Mouse (Mus musculus) MEL (cell line): ENCODE data around the gene Olfr1329. TPM values are rescaled to one million over a fixed set of nuclear protein-coding genes. Genes with fewer than 3 reads are reported as not detected.
"Not testable (repeated sequence)": the region's sequence is repeated elsewhere in the genome, so short reads cannot be mapped to it uniquely, and the experiment has no call there.

ENCODE experiments used
- DNase-seq: peaks from one replicate; pipeline ENCODE4 v3.0.0; 2011; ENCODE audit warnings: low read depth, low spot score
- H3K27ac ChIP-seq: 2 replicates; pipeline ENCODE4 v1.5.1; 2012; ENCODE audit warnings: low read depth, mild to moderate bottlenecking, control low read depth, low read length, moderate library complexity; ENCODE audit not compliant: control insufficient read depth
- H3K27me3 ChIP-seq, 2 experiments: fragments of 150-350 bp in 1 of 2; sonication (generic) in 1 of 2; 2 replicates each; pipeline ENCODE4 v1.6.1; 2012; ENCODE audit warnings: low read length in 2 of 2, mild to moderate bottlenecking in 2 of 2, improper control_type of control experiment in 1 of 2, moderate library complexity in 1 of 2; ENCODE audit not compliant: insufficient read depth in 2 of 2, control insufficient read depth in 1 of 2
- H3K36me3 ChIP-seq, 2 experiments: 2 replicates each; pipeline ENCODE4 v1.6.1; 2012 to 2014; ENCODE audit warnings: low read length in 2 of 2, improper control_type of control experiment in 1 of 2, inconsistent platforms in 1 of 2, mild to moderate bottlenecking in 1 of 2; ENCODE audit not compliant: insufficient read depth in 2 of 2, control insufficient read depth in 1 of 2
- H3K4me1 ChIP-seq, 2 experiments: fragments of 150-350 bp in 1 of 2; sonication (generic) in 1 of 2; 2 replicates each; pipeline ENCODE4 v1.6.1; 2012; ENCODE audit warnings: low read length in 2 of 2, improper control_type of control experiment in 1 of 2, mild to moderate bottlenecking in 1 of 2; ENCODE audit not compliant: insufficient read depth in 2 of 2, control insufficient read depth in 1 of 2
- H3K4me3 ChIP-seq, 2 experiments: fragments of 150-350 bp in 1 of 2; sonication (generic) in 1 of 2; 2 replicates each; pipeline ENCODE4 v1.5.1; 2012; ENCODE audit warnings: low read depth in 2 of 2, low read length in 2 of 2, mild to moderate bottlenecking in 2 of 2, moderate library complexity in 2 of 2, control low read depth in 1 of 2, improper control_type of control experiment in 1 of 2; ENCODE audit not compliant: control insufficient read depth in 1 of 2, insufficient read depth in 1 of 2
- H3K79me2 ChIP-seq: 2 replicates; pipeline ENCODE4 v1.6.1; 2012; ENCODE audit warnings: mild to moderate bottlenecking, low read length, moderate library complexity; ENCODE audit not compliant: control insufficient read depth, poor library complexity, insufficient read depth
- H3K9ac ChIP-seq: 2 replicates; pipeline ENCODE4 v1.6.1; 2012; ENCODE audit warnings: low read depth, mild to moderate bottlenecking, control low read depth, low read length, moderate library complexity; ENCODE audit not compliant: control insufficient read depth, poor library complexity, severe bottlenecking
- H3K9me3 ChIP-seq: fragments of 150-350 bp; sonication (generic); replicated peaks from 2 replicates; pipeline ENCODE4 v1.6.1; 2012; ENCODE audit warnings: mild to moderate bottlenecking, low read length, improper control_type of control experiment, moderate library complexity; ENCODE audit not compliant: insufficient read depth
- ELF1 ChIP-seq: IDR thresholded peaks from 2 replicates; pipeline ENCODE4 v1.6.1; 2014; ENCODE audit warnings: low read depth, mild to moderate bottlenecking, inconsistent platforms, low read length, improper control_type of control experiment, moderate library complexity
- ETS1 ChIP-seq: IDR thresholded peaks from 2 replicates; pipeline ENCODE4 v1.6.1; 2012; ENCODE audit warnings: low read depth, mild to moderate bottlenecking, inconsistent platforms, low read length, improper control_type of control experiment, moderate library complexity
- MAFK ChIP-seq: IDR thresholded peaks from 2 replicates; pipeline ENCODE4 v1.6.1; 2011; ENCODE audit warnings: low read depth, mild to moderate bottlenecking, low read length, improper control_type of control experiment, borderline replicate concordance
- MAX ChIP-seq: IDR thresholded peaks from 2 replicates; pipeline ENCODE4 v1.6.1; 2011; ENCODE audit warnings: low read length, improper control_type of control experiment
- MAZ ChIP-seq: IDR thresholded peaks from 2 replicates; pipeline ENCODE4 v1.6.1; 2012; ENCODE audit warnings: low read depth, mild to moderate bottlenecking, inconsistent platforms, low read length, improper control_type of control experiment
- MXI1 ChIP-seq: IDR thresholded peaks from 2 replicates; pipeline ENCODE4 v1.6.1; 2011; ENCODE audit warnings: mild to moderate bottlenecking, low read depth, low read length, improper control_type of control experiment
- MYB ChIP-seq: IDR thresholded peaks from 2 replicates; pipeline ENCODE4 v1.6.1; 2011; ENCODE audit warnings: mild to moderate bottlenecking, low read depth, low read length, improper control_type of control experiment
- NELFE ChIP-seq: IDR thresholded peaks from 2 replicates; pipeline ENCODE4 v1.6.1; 2011; ENCODE audit warnings: low read depth, low read length, improper control_type of control experiment
- POLR2A ChIP-seq, 2 experiments: IDR thresholded peaks; 2 replicates each; pipeline ENCODE4 v1.6.1; 2011 to 2012; ENCODE audit warnings: low read length in 2 of 2, mild to moderate bottlenecking in 2 of 2, control low read depth in 1 of 2, improper control_type of control experiment in 1 of 2, low read depth in 1 of 2, moderate library complexity in 1 of 2; ENCODE audit not compliant: control insufficient read depth in 1 of 2, insufficient read depth in 1 of 2, poor library complexity in 1 of 2
- POLR2AphosphoS5 ChIP-seq: IDR thresholded peaks from 2 replicates; pipeline ENCODE4 v1.6.1; 2012; ENCODE audit warnings: low read depth, borderline replicate concordance, mild to moderate bottlenecking, inconsistent platforms, low read length, moderate library complexity, mixed read lengths
- TAL1 ChIP-seq: IDR thresholded peaks from 2 replicates; pipeline ENCODE4 v1.6.1; 2012; ENCODE audit warnings: mild to moderate bottlenecking, inconsistent platforms, low read length, moderate library complexity, mixed read lengths
- TCF12 ChIP-seq: IDR thresholded peaks from 2 replicates; pipeline ENCODE4 v1.6.1; 2014; ENCODE audit warnings: low read depth, mild to moderate bottlenecking, inconsistent platforms, low read length, improper control_type of control experiment, moderate library complexity
- USF1 ChIP-seq: IDR thresholded peaks from 2 replicates; pipeline ENCODE4 v1.6.1; 2014; ENCODE audit warnings: low read depth, mild to moderate bottlenecking, inconsistent platforms, low read length, improper control_type of control experiment, moderate library complexity
- USF2 ChIP-seq, 2 experiments: IDR thresholded peaks; 2 replicates each; pipeline ENCODE4 v1.6.1; 2011 to 2012; ENCODE audit warnings: improper control_type of control experiment in 2 of 2, low read length in 2 of 2, borderline replicate concordance in 1 of 2, inconsistent platforms in 1 of 2, low read depth in 1 of 2, mild to moderate bottlenecking in 1 of 2; ENCODE audit not compliant: insufficient read depth in 1 of 2
- ZKSCAN1 ChIP-seq: IDR thresholded peaks from 2 replicates; pipeline ENCODE4 v1.6.1; 2012; ENCODE audit warnings: low read depth, mild to moderate bottlenecking, inconsistent platforms, low read length, improper control_type of control experiment, moderate library complexity
- ZMIZ1 ChIP-seq: IDR thresholded peaks from 2 replicates; pipeline ENCODE4 v1.6.1; 2012; ENCODE audit warnings: low read depth, mild to moderate bottlenecking, inconsistent platforms, low read length, improper control_type of control experiment, moderate library complexity
- polyA plus RNA-seq, 2 experiments: library from polyadenylated mRNA; stranded (reverse) in 1 of 2; unstranded in 1 of 2; fragments of >175 nt in 1 of 2; fragments of >200 nt in 1 of 2; gene quantifications; 2 replicates each; pipeline versions ENCODE4 v1.2.1 to v1.2.4; 2012; ENCODE audit warnings: low replicate concordance in 2 of 2, low read depth in 1 of 2; ENCODE audit not compliant: insufficient read length in 2 of 2, insufficient read depth in 1 of 2, missing spikeins in 1 of 2
- total RNA-seq: library from RNA; depleted of rRNA; stranded (reverse); fragments of 300-350 nt; gene quantifications from 2 replicates; pipeline ENCODE4 v1.2.3, GENCODE M21; 2012

Olfr1329 gene
- total and polyA plus RNA-seq, 3 experiments, result not detected

- no peak within 1 kb of the TSS for H3K27ac ChIP-seq
- H3K79me2 ChIP-seq, result no peaks in the 10 kb centered on the region
- H3K9me3 ChIP-seq, result no peaks in the 10 kb centered on the region
- H3K36me3 ChIP-seq, result no peaks in the 10 kb centered on the region
- H3K4me1 ChIP-seq, result no peaks in the 10 kb centered on the region
- peaks cover 0 to 1% of the 10 kb centered on the region in 2 experiments; a peak in 1 of 4 replicates for H3K27me3 ChIP-seq
- no peak within 1 kb of the TSS for H3K4me3 ChIP-seq
- H3K9ac ChIP-seq, result no peak within 1 kb of the TSS
- TF ChIP-seq ELF1, result no peak
- TF ChIP-seq ZKSCAN1, result no peak
- DNase-seq, result no peak
Measured at GRCm38 (mm10) chr4:118938512-118938911, 21.2 kb upstream of the Olfr1329 start, which contains the start of gene Olfr1328. Olfr1328 (minus strand) TSS chr4:118938612.

- not testable (repeated sequence) for H3K79me2 ChIP-seq, H3K9me3 ChIP-seq, H3K4me1 ChIP-seq, DNase-seq, H3K27ac ChIP-seq, H3K27me3 ChIP-seq, H3K4me3 ChIP-seq, H3K9ac ChIP-seq, H3K36me3 ChIP-seq
Measured at GRCm38 (mm10) chr4:118931326-118931725, 14.1 kb upstream of the Olfr1329 start.

- no peaks in the 10 kb centered on the region for H3K9me3 ChIP-seq
- TF ChIP-seq USF2 (IDR thresholded peaks at IDR 0.05; ENCODE audit: borderline replicate concordance in 1 of 2, insufficient read depth in 1 of 2, low read depth in 1 of 2, low read length in 2 of 2) (no peak), MXI1 (no peak), MAFK (no peak), NELFE (no peak), POLR2A (IDR thresholded peaks at IDR 0.05; ENCODE audit: control insufficient read depth in 1 of 2, insufficient read depth in 1 of 2, low read depth in 1 of 2, low read length in 2 of 2, poor library complexity in 1 of 2) (no peak), ETS1 (no peak), USF1 (no peak), MAZ (no peak), POLR2AphosphoS5 (no peak), TCF12 (no peak), MAX (no peak), MYB (no peak), ZMIZ1 (no peak), TAL1 (no peak)
- TF ChIP-seq, all 39 proteins: peak for 0
- Histone ChIP-seq H3K79me2 (no peaks in the 10 kb centered on the region), H3K27me3 (no peaks in the 10 kb centered on the region), H3K9ac (no peak overlapping the region), H3K4me1 (no peaks in the 10 kb centered on the region), H3K4me3 (no peak overlapping the region), H3K36me3 (no peaks in the 10 kb centered on the region), H3K27ac (no peak overlapping the region)
- no peak for DNase-seq
Measured at GRCm38 (mm10) chr4:118901981-118902380, 15.3 kb downstream of the Olfr1329 start.
